Mouse (Mus musculus) cerebellum, postnatal 10 days (tissue): Measurements from ENCODE around the gene Adcy7.

Source experiments
- DNase-seq, 2 experiments: peaks; one replicate each; pipeline ENCODE4 v3.0.0; 2021; ENCODE audit warnings: mixed read lengths in 2 of 2

Adcy7 gene

DNA sequence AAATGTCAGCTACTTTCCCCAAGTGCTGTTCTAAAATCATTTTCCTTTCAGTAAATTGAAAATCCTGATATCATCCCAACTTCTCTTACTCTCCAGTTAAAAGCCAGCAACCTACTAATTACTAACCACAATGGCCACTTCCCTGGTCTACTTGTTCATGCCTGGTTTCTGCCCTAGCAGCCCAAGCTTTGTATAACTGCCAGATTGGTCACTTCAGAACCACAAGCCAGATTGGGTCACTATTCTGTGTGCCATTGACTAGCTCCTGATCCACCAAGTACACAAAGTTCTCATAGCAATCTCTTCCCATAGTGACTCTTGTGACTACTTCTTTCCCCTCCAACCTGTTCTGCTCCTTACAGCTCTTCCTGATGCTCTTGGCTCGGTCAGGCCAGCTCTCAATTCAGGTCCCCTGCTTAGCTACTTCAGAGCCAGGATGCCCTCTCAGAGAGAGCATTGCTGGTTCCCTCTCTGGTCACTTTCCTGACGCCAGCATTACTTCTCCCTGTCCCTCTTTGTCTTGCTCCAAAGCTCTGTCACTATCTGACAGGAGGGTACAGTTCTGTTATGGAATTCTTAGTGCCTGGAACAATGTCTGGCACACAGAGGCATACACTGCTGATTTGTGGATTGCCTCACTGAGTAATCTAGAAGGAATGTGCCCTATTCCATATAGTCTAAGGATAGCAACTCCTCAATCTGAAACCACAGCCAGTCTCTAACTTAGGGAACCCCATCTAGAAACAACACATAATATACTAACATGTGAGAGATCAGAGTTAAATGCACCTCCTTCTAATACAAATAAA lies 67.9 kb downstream of the Adcy7 start:
- no peak for DNase-seq

GRCm38 (mm10) chr8:88342026-88342425 lies 69.8 kb downstream of the Adcy7 start:
- DNase-seq: no peak

DNA sequence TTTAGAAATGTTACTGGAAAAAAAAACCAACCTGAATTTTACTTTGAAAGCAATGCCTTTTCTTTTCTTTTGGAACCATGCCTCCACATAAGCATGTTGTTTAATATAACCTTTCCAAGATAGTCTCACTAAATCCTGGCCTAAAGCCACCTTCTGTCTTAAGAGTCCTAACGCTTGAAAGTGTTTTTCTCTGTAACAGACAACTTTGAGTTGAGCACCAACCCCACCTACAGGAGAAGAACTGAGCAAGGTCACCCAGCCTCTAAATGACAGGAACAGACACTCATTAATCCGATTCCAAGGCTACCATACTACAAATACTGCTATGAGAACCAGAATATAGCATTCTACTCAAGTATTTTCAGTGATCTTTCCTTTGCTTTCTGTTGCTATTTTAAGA lies 76.8 kb downstream of the Adcy7 start:
- no peak for DNase-seq

- no peak for DNase-seq
Observed at GRCm38 (mm10) chr8:88357226-88357933, 85.2 kb downstream of the Adcy7 start.

- no peak for DNase-seq
Observed at GRCm38 (mm10) chr8:88357946-88358345, 85.7 kb downstream of the Adcy7 start.

DNA sequence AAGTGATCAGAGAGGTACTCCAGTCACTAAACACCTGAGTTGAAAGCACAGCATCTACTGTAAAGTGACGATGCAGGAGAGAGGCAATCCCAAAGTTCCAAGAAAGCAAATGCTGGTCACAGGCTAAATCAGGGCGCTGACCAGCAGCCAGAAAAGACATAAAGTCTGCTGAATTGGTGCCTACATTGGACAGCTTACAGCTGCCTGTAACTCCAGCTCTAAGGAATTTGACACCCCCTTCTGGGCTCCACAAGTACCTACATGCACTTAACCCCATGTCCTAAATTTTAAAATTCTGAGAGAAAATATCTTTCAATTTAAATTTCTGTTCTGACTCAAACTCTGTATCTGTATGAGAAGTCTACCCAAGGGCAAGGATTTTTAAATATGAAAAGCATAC lies 87.8 kb downstream of the Adcy7 start:
- DNase-seq: no peak

- DNase-seq: peak; percentile 30 to 73
Observed at GRCm38 (mm10) chr8:88361044-88361707, 89.0 kb downstream of the Adcy7 start.

GRCm38 (mm10) chr8:88361708-88362428 lies 89.7 kb downstream of the Adcy7 start, which contains the start of gene Brd7:
Gene Brd7 (minus strand): TSS chr8:88362194.
- peak; percentile 95 to 96 for DNase-seq

GRCm38 (mm10) chr8:88362446-88363150 lies 90.4 kb downstream of the Adcy7 start:
- peak; percentile 66 to 68 for DNase-seq

DNA sequence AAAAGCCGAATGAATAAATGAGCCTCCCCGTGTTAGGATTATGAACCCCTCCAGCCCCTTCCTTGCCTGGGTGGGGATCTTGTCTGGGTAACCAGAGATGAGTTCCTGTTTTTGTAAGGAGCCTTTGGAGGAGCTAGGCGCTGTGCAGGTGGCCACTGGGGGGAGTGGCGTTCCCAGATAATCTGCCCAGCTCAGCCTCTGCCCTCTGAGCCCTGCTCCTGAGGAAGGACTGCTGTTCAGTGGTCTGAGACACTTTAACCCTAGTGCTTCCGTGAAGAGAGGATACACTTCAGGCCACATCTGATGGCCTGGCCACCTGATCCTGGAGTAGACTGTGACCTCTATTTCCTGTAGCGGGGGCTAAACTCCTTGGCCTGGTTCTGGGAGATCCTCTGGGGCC lies 97.0 kb downstream of the Adcy7 start:
- peak; percentile 69 to 78 for DNase-seq

- peak; percentile 44 to 45 for DNase-seq
Observed at GRCm38 (mm10) chr8:88369805-88370204, 97.6 kb downstream of the Adcy7 start.

- no peak for DNase-seq
Observed at GRCm38 (mm10) chr8:88371522-88371921, 99.3 kb downstream of the Adcy7 start.

DNA sequence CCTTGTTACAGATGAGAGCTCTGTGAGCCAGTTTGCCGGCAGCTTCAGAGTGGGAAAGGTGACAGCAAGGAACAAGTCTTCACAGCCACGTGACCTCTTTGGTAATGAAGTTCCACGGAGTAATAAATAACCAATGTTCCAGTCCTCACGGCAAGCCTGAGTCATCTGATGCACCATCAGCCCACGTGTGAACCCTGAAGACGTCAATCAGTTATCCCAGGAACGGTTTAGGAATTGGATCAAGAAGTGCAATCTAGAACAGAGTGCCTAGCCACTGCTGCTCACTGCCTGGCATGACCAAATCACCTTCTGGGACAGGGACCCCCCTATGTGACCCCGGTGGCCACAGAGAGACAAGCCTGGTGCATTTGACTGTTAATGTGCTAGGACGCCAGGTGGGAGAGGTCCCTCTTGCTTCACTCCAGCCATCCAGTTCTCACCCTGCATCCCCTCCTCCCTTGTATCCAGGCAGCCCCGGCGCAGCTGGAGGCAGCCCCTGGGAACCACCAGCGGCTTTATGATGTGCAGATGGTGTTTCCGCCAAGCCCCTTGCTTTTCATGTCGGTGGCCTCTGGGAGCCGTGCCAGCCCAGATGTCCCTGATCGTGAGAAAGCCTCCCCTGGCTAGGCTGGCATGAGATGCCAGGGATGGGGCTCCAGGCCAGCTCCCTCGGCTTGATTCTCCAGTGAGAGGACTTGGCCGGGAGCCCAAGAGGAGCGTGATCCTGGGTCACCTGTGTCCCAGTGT lies 104.8 kb downstream of the Adcy7 start:
- peak; percentile 86 to 92 for DNase-seq
